Mouse (Mus musculus): ENCODE data around the gene Shq1. TPM values are rescaled to one million over a fixed set of nuclear protein-coding genes. Genes with fewer than 3 reads are reported as not detected.

Gene Shq1
- 4.0 and 4.6 TPM in 2 replicates for polyA plus RNA-seq (2012; rRNA removed)

DNA sequence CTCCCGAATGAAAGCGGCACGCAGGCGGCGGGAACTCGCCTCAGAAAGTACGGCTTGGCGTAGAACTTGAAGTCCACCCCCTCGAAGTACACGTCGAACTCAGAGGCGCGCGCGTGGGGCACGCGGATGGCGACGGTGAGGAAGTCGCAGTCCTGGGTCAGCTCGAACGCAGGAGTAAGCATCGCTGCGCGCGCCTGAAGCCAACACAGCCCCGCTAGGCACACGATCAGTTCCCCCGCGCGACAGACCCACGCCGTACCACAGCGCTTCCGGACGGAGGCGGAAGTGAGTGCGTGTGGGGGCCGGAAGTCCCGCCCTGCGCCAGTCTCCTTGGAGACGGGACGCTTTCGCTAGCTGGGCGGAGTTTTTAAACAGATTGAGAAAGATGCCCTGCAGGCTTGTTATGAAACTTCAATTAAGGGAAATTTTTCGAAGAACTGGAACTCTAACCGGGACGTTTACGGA lies at the start of gene Shq1:
TSS of gene Shq1 (minus strand) at position 278 of the 465 bp plus-strand sequence.
- H3K27ac ChIP-seq (ENCODE audit: insufficient read depth, low read depth, low read length), result no peak within 1 kb of the TSS
- H3K27me3 ChIP-seq (replicated peaks; ENCODE audit: control insufficient read depth, insufficient read depth, low read length), result no peaks in the 10 kb centered on the region
- H3K4me3 ChIP-seq (ENCODE audit: insufficient read depth, low read depth, low read length), result peak within 1 kb of the TSS; percentile 73
- WGBS, result under 1% methylated on average over 49 of the region's 49 CpGs
- DNase-seq, result peak; percentile 92
- no peaks in the 10 kb centered on the region for H3K4me1 ChIP-seq (ENCODE audit: control insufficient read depth, insufficient read depth, low read length)
- TF ChIP-seq POLR2A (IDR thresholded peaks at IDR 0.05; ENCODE audit: low read depth, low read length), result no peak
- no peak for TF ChIP-seq CTCF (conservative IDR thresholded peaks at IDR 0.05; ENCODE audit: insufficient read depth, insufficient read length, low read depth, low read length)
- H3K36me3 ChIP-seq (ENCODE audit: control insufficient read depth, insufficient read depth, low read length), result no peaks in the 10 kb centered on the region

- H3K4me3 ChIP-seq (ENCODE audit: insufficient read depth, low read depth, low read length), result no peak overlapping the region
- no peak for TF ChIP-seq CTCF (conservative IDR thresholded peaks at IDR 0.05; ENCODE audit: insufficient read depth, insufficient read length, low read depth, low read length)
- no peak for TF ChIP-seq POLR2A (IDR thresholded peaks at IDR 0.05; ENCODE audit: low read depth, low read length)
- no peaks in the 10 kb centered on the region for H3K36me3 ChIP-seq (ENCODE audit: control insufficient read depth, insufficient read depth, low read length)
- H3K4me1 ChIP-seq (ENCODE audit: control insufficient read depth, insufficient read depth, low read length), result no peaks in the 10 kb centered on the region
- DNase-seq, result no peak
- WGBS, result 44% methylated on average over 6 of the region's 6 CpGs
- no peaks in the 10 kb centered on the region for H3K27me3 ChIP-seq (replicated peaks; ENCODE audit: control insufficient read depth, insufficient read depth, low read length)
- H3K27ac ChIP-seq (ENCODE audit: insufficient read depth, low read depth, low read length), result no peak overlapping the region
Measured at GRCm38 (mm10) chr6:100720098-100720501, 49.1 kb upstream of the Shq1 start.

DNA sequence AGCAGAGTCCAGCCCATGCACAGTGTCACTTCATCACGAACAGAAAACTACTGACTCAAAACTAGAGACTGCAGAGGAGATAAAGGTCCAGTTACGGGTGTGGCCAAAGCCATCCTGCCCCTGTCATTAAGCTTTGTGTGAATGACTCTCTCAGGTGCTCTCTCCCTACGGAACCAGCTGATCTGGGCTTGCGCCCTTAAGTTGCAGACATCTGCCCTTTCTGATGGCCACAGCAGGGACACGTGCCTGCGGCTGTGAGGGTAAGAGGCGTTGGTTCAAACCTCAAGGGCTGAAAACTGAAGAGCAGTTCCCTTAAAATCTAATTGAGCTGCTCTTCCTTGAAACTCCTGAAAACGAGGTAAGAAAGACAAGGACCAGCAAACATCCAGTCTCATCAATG lies 45.9 kb upstream of the Shq1 start:
- Histone ChIP-seq H3K27ac (ENCODE audit: insufficient read depth, low read depth, low read length) (no peak overlapping the region), H3K36me3 (ENCODE audit: control insufficient read depth, insufficient read depth, low read length) (no peaks in the 10 kb centered on the region), H3K27me3 (replicated peaks; ENCODE audit: control insufficient read depth, insufficient read depth, low read length) (no peaks in the 10 kb centered on the region), H3K4me3 (ENCODE audit: insufficient read depth, low read depth, low read length) (no peak overlapping the region), H3K4me1 (ENCODE audit: control insufficient read depth, insufficient read depth, low read length) (no peaks in the 10 kb centered on the region)
- no peak for DNase-seq
- no peak for TF ChIP-seq POLR2A (IDR thresholded peaks at IDR 0.05; ENCODE audit: low read depth, low read length)
- TF ChIP-seq CTCF (conservative IDR thresholded peaks at IDR 0.05; ENCODE audit: insufficient read depth, insufficient read length, low read depth, low read length), result no peak
- 82% methylated on average over 8 of the region's 8 CpGs for WGBS

DNA sequence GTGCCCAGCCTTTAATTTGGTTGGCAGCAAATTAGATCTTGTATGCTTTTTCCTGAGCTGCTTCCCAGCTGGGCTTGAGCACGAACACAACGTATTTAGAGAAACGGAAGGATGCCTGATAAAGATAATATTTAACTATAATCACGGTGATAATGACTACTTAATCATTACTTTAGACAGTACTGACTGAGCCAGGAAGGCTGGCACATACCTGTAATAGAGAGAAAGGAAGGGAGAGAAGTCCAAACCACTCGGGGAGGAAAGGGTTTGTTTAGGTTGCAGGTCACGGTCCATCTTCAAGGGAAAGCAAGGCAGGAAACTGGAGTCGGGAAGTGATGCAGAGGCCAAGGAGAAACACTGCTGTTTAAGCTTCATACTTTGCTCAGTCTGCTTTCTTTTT lies 45.2 kb upstream of the Shq1 start:
- H3K27me3 ChIP-seq (replicated peaks; ENCODE audit: control insufficient read depth, insufficient read depth, low read length), result no peaks in the 10 kb centered on the region
- WGBS, result 24% methylated on average over 7 of the region's 7 CpGs
- H3K27ac ChIP-seq (ENCODE audit: insufficient read depth, low read depth, low read length), result no peak overlapping the region
- DNase-seq, result no peak
- no peaks in the 10 kb centered on the region for H3K4me1 ChIP-seq (ENCODE audit: control insufficient read depth, insufficient read depth, low read length)
- no peak for TF ChIP-seq CTCF (conservative IDR thresholded peaks at IDR 0.05; ENCODE audit: insufficient read depth, insufficient read length, low read depth, low read length)
- no peak for TF ChIP-seq POLR2A (IDR thresholded peaks at IDR 0.05; ENCODE audit: low read depth, low read length)
- H3K36me3 ChIP-seq (ENCODE audit: control insufficient read depth, insufficient read depth, low read length), result no peaks in the 10 kb centered on the region
- no peak overlapping the region for H3K4me3 ChIP-seq (ENCODE audit: insufficient read depth, low read depth, low read length)

GRCm38 (mm10) chr6:100715296-100715828 lies 44.4 kb upstream of the Shq1 start:
- no peak for DNase-seq
- WGBS, result 81% methylated on average over 8 of the region's 8 CpGs
- TF ChIP-seq CTCF (conservative IDR thresholded peaks at IDR 0.05; ENCODE audit: insufficient read depth, insufficient read length, low read depth, low read length), result no peak
- no peak for TF ChIP-seq POLR2A (IDR thresholded peaks at IDR 0.05; ENCODE audit: low read depth, low read length)
- no peaks in the 10 kb centered on the region for H3K36me3 ChIP-seq (ENCODE audit: control insufficient read depth, insufficient read depth, low read length)
- no peaks in the 10 kb centered on the region for H3K4me1 ChIP-seq (ENCODE audit: control insufficient read depth, insufficient read depth, low read length)
- H3K27me3 ChIP-seq (replicated peaks; ENCODE audit: control insufficient read depth, insufficient read depth, low read length), result no peaks in the 10 kb centered on the region
- no peak overlapping the region for H3K27ac ChIP-seq (ENCODE audit: insufficient read depth, low read depth, low read length)
- no peak overlapping the region for H3K4me3 ChIP-seq (ENCODE audit: insufficient read depth, low read depth, low read length)

- H3K4me1 ChIP-seq (ENCODE audit: control insufficient read depth, insufficient read depth, low read length), result no peaks in the 10 kb centered on the region
- H3K36me3 ChIP-seq (ENCODE audit: control insufficient read depth, insufficient read depth, low read length), result no peaks in the 10 kb centered on the region
- TF ChIP-seq CTCF (conservative IDR thresholded peaks at IDR 0.05; ENCODE audit: insufficient read depth, insufficient read length, low read depth, low read length), result no peak
- no peak for TF ChIP-seq POLR2A (IDR thresholded peaks at IDR 0.05; ENCODE audit: low read depth, low read length)
- no peak for DNase-seq
- H3K27me3 ChIP-seq (replicated peaks; ENCODE audit: control insufficient read depth, insufficient read depth, low read length), result no peaks in the 10 kb centered on the region
- 79% methylated on average over 5 of the region's 5 CpGs for WGBS
- no peak overlapping the region for H3K4me3 ChIP-seq (ENCODE audit: insufficient read depth, low read depth, low read length)
- no peak overlapping the region for H3K27ac ChIP-seq (ENCODE audit: insufficient read depth, low read depth, low read length)
Measured at GRCm38 (mm10) chr6:100710866-100711265, 39.9 kb upstream of the Shq1 start.

DNA sequence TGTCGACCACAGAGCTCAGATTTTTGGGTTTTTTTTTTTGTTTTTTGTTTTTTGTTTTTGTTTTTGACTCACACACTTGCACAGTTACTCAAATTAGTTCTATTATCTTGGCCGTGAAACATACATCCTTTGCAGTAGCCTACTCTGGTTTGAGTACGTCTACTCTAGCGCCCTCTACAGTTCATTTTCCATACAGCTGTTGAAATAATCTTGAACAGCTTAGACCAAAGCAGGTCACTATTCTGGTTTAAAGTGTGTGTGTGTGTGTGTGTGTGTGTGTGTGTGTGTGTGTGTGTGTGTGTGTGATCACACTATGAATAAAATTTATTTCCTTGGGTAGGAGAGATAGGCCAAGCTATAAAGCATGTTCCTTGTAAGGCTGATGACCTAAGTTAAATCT lies 39.2 kb upstream of the Shq1 start:
- no peak overlapping the region for H3K4me3 ChIP-seq (ENCODE audit: insufficient read depth, low read depth, low read length)
- no peaks in the 10 kb centered on the region for H3K27me3 ChIP-seq (replicated peaks; ENCODE audit: control insufficient read depth, insufficient read depth, low read length)
- TF ChIP-seq CTCF (conservative IDR thresholded peaks at IDR 0.05; ENCODE audit: insufficient read depth, insufficient read length, low read depth, low read length) (no peak), POLR2A (IDR thresholded peaks at IDR 0.05; ENCODE audit: low read depth, low read length) (no peak)
- WGBS, result 36% methylated on average over 4 of the region's 4 CpGs
- no peak for DNase-seq
- no peak overlapping the region for H3K27ac ChIP-seq (ENCODE audit: insufficient read depth, low read depth, low read length)
- no peaks in the 10 kb centered on the region for H3K4me1 ChIP-seq (ENCODE audit: control insufficient read depth, insufficient read depth, low read length)
- no peaks in the 10 kb centered on the region for H3K36me3 ChIP-seq (ENCODE audit: control insufficient read depth, insufficient read depth, low read length)

Measured in kidney, adult 2 months (tissue).